Mouse (Mus musculus): ENCODE measurements around the gene Ifnar1. TPM values are rescaled to one million over a fixed set of nuclear protein-coding genes. Genes with fewer than 3 reads are reported as not detected.

Ifnar1 gene
- polyA plus RNA-seq, 1 experiment = 31.3 TPM

GRCm38 (mm10) chr16:91533097-91534001 lies 48.3 kb downstream of the Ifnar1 start:
- H3K27me3 ChIP-seq (ENCODE audit: control insufficient read depth, insufficient read depth, low read length, poor library complexity, severe bottlenecking) = no peaks in the 10 kb centered on the region
- no peaks in the 10 kb centered on the region for H3K4me1 ChIP-seq (ENCODE audit: control insufficient read depth, insufficient read depth, low read length)
- H3K4me3 ChIP-seq (ENCODE audit: low read depth, low read length) = no peak overlapping the region
- H3K9ac ChIP-seq (ENCODE audit: low read depth, poor library complexity, severe bottlenecking) = no peak overlapping the region
- H3K36me3 ChIP-seq (ENCODE audit: control insufficient read depth, insufficient read depth, low read length, poor library complexity, severe bottlenecking) = no peaks in the 10 kb centered on the region
- no peak for TF ChIP-seq EP300 (IDR thresholded peaks at IDR 0.05; ENCODE audit: insufficient read depth, low read depth, low read length)
- no peak overlapping the region for H3K27ac ChIP-seq (ENCODE audit: insufficient read depth, low read length)
- no peaks in the 10 kb centered on the region for H3K9me3 ChIP-seq (replicated peaks; ENCODE audit: control insufficient read depth, insufficient read depth, low read length, poor library complexity, severe bottlenecking)

- H3K9ac ChIP-seq (ENCODE audit: low read depth, poor library complexity, severe bottlenecking) = no peak overlapping the region
- no peaks in the 10 kb centered on the region for H3K36me3 ChIP-seq (ENCODE audit: control insufficient read depth, insufficient read depth, low read length, poor library complexity, severe bottlenecking)
- TF ChIP-seq POLR2A (IDR thresholded peaks at IDR 0.05; ENCODE audit: insufficient read depth, low read length) (no peak), CTCF (IDR thresholded peaks at IDR 0.05; ENCODE audit: low read depth, low read length) (no peak), EP300 (IDR thresholded peaks at IDR 0.05; ENCODE audit: insufficient read depth, low read depth, low read length) (no peak)
- H3K27ac ChIP-seq (ENCODE audit: insufficient read depth, low read length) = no peak overlapping the region
- H3K4me3 ChIP-seq (ENCODE audit: low read depth, low read length) = no peak overlapping the region
- H3K27me3 ChIP-seq (ENCODE audit: control insufficient read depth, insufficient read depth, low read length, poor library complexity, severe bottlenecking) = no peaks in the 10 kb centered on the region
- H3K9me3 ChIP-seq (replicated peaks; ENCODE audit: control insufficient read depth, insufficient read depth, low read length, poor library complexity, severe bottlenecking) = no peaks in the 10 kb centered on the region
- no peaks in the 10 kb centered on the region for H3K4me1 ChIP-seq (ENCODE audit: control insufficient read depth, insufficient read depth, low read length)
Measured at GRCm38 (mm10) chr16:91534477-91534876, 49.4 kb downstream of the Ifnar1 start.

- H3K4me3 ChIP-seq (ENCODE audit: low read depth, low read length) = no peak overlapping the region
- no peaks in the 10 kb centered on the region for H3K4me1 ChIP-seq (ENCODE audit: control insufficient read depth, insufficient read depth, low read length)
- no peak overlapping the region for H3K27ac ChIP-seq (ENCODE audit: insufficient read depth, low read length)
- no peak overlapping the region for H3K9ac ChIP-seq (ENCODE audit: low read depth, poor library complexity, severe bottlenecking)
- H3K9me3 ChIP-seq (replicated peaks; ENCODE audit: control insufficient read depth, insufficient read depth, low read length, poor library complexity, severe bottlenecking) = no peaks in the 10 kb centered on the region
- no peak for TF ChIP-seq EP300 (IDR thresholded peaks at IDR 0.05; ENCODE audit: insufficient read depth, low read depth, low read length)
- no peak for TF ChIP-seq POLR2A (IDR thresholded peaks at IDR 0.05; ENCODE audit: insufficient read depth, low read length)
- TF ChIP-seq CTCF (IDR thresholded peaks at IDR 0.05; ENCODE audit: low read depth, low read length) = no peak
- H3K27me3 ChIP-seq (ENCODE audit: control insufficient read depth, insufficient read depth, low read length, poor library complexity, severe bottlenecking) = no peaks in the 10 kb centered on the region
- H3K36me3 ChIP-seq (ENCODE audit: control insufficient read depth, insufficient read depth, low read length, poor library complexity, severe bottlenecking) = no peaks in the 10 kb centered on the region
Measured at GRCm38 (mm10) chr16:91534888-91535287, 49.9 kb downstream of the Ifnar1 start.

- H3K36me3 ChIP-seq (ENCODE audit: control insufficient read depth, insufficient read depth, low read length, poor library complexity, severe bottlenecking) = no peaks in the 10 kb centered on the region
- no peak overlapping the region for H3K9ac ChIP-seq (ENCODE audit: low read depth, poor library complexity, severe bottlenecking)
- no peak overlapping the region for H3K27ac ChIP-seq (ENCODE audit: insufficient read depth, low read length)
- no peak overlapping the region for H3K4me3 ChIP-seq (ENCODE audit: low read depth, low read length)
- no peaks in the 10 kb centered on the region for H3K9me3 ChIP-seq (replicated peaks; ENCODE audit: control insufficient read depth, insufficient read depth, low read length, poor library complexity, severe bottlenecking)
- no peaks in the 10 kb centered on the region for H3K4me1 ChIP-seq (ENCODE audit: control insufficient read depth, insufficient read depth, low read length)
- no peak for TF ChIP-seq POLR2A (IDR thresholded peaks at IDR 0.05; ENCODE audit: insufficient read depth, low read length)
- H3K27me3 ChIP-seq (ENCODE audit: control insufficient read depth, insufficient read depth, low read length, poor library complexity, severe bottlenecking) = no peaks in the 10 kb centered on the region
Measured at GRCm38 (mm10) chr16:91536372-91536771, 51.3 kb downstream of the Ifnar1 start.

- Histone ChIP-seq H3K27me3 (ENCODE audit: control insufficient read depth, insufficient read depth, low read length, poor library complexity, severe bottlenecking) (no peaks in the 10 kb centered on the region), H3K27ac (ENCODE audit: insufficient read depth, low read length) (no peak overlapping the region), H3K9me3 (replicated peaks; ENCODE audit: control insufficient read depth, insufficient read depth, low read length, poor library complexity, severe bottlenecking) (no peaks in the 10 kb centered on the region), H3K4me1 (ENCODE audit: control insufficient read depth, insufficient read depth, low read length) (no peaks in the 10 kb centered on the region), H3K36me3 (ENCODE audit: control insufficient read depth, insufficient read depth, low read length, poor library complexity, severe bottlenecking) (no peaks in the 10 kb centered on the region), H3K9ac (ENCODE audit: low read depth, poor library complexity, severe bottlenecking) (no peak overlapping the region), H3K4me3 (ENCODE audit: low read depth, low read length) (no peak overlapping the region)
- TF ChIP-seq EP300 (IDR thresholded peaks at IDR 0.05; ENCODE audit: insufficient read depth, low read depth, low read length) (no peak), POLR2A (IDR thresholded peaks at IDR 0.05; ENCODE audit: insufficient read depth, low read length) (no peak), CTCF (IDR thresholded peaks at IDR 0.05; ENCODE audit: low read depth, low read length) (no peak)
Measured at GRCm38 (mm10) chr16:91537065-91537464, 52.0 kb downstream of the Ifnar1 start.

- H3K4me1 ChIP-seq (ENCODE audit: control insufficient read depth, insufficient read depth, low read length) = no peaks in the 10 kb centered on the region
- H3K9me3 ChIP-seq (replicated peaks; ENCODE audit: control insufficient read depth, insufficient read depth, low read length, poor library complexity, severe bottlenecking) = no peaks in the 10 kb centered on the region
- TF ChIP-seq CTCF (IDR thresholded peaks at IDR 0.05; ENCODE audit: low read depth, low read length) = no peak
- TF ChIP-seq EP300 (IDR thresholded peaks at IDR 0.05; ENCODE audit: insufficient read depth, low read depth, low read length) = no peak
- no peak for TF ChIP-seq POLR2A (IDR thresholded peaks at IDR 0.05; ENCODE audit: insufficient read depth, low read length)
- H3K27ac ChIP-seq (ENCODE audit: insufficient read depth, low read length) = no peak overlapping the region
- no peak overlapping the region for H3K9ac ChIP-seq (ENCODE audit: low read depth, poor library complexity, severe bottlenecking)
- no peaks in the 10 kb centered on the region for H3K27me3 ChIP-seq (ENCODE audit: control insufficient read depth, insufficient read depth, low read length, poor library complexity, severe bottlenecking)
- H3K4me3 ChIP-seq (ENCODE audit: low read depth, low read length) = no peak overlapping the region
- H3K36me3 ChIP-seq (ENCODE audit: control insufficient read depth, insufficient read depth, low read length, poor library complexity, severe bottlenecking) = no peaks in the 10 kb centered on the region
Measured at GRCm38 (mm10) chr16:91538051-91538450, 53.0 kb downstream of the Ifnar1 start.
